Mouse (Mus musculus) forebrain, embryonic 15.5 days (tissue): ENCODE measurements at regions not wholly inside any gene's neighbourhood (a gene's known extent, or its start where the extent isn't known, plus 50 kb on each side); places are given as distances from the start of the nearest gene placed in this dataset.
A peak's percentile ranks its signal among the peaks of the same experiment; 100 is the strongest.

Source experiments
- ATAC-seq: fragments of 200-750 bp; cut with Nextera tagmentation; replicated peaks from 2 replicates; pipeline ENCODE4 v1.8.0; 2017; ENCODE audit warnings: mild to moderate bottlenecking, moderate TSS enrichment, moderate library complexity
- H3K27ac ChIP-seq: fragments of 300-500 bp; sonication (generic); replicated peaks from 2 replicates; pipeline ENCODE4 v1.5.1; 2015; ENCODE audit warnings: mild to moderate bottlenecking, inconsistent platforms
- H3K27me3 ChIP-seq: fragments of 300-500 bp; sonication (generic); 2 replicates; pipeline ENCODE4 v1.6.1; 2015; ENCODE audit warnings: inconsistent platforms
- H3K36me3 ChIP-seq: fragments of 300-500 bp; sonication (generic); 2 replicates; pipeline ENCODE4 v1.6.1; 2015; ENCODE audit warnings: mild to moderate bottlenecking, inconsistent platforms
- H3K4me1 ChIP-seq: fragments of 300-500 bp; sonication (generic); 2 replicates; pipeline ENCODE4 v1.6.1; 2015; ENCODE audit warnings: inconsistent platforms
- H3K4me2 ChIP-seq: fragments of 300-500 bp; sonication (generic); replicated peaks from 2 replicates; pipeline ENCODE4 v1.6.1; 2015; ENCODE audit warnings: mild to moderate bottlenecking, inconsistent platforms
- H3K4me3 ChIP-seq: fragments of 300-500 bp; sonication (generic); 2 replicates; pipeline ENCODE4 v1.5.1; 2015; ENCODE audit warnings: mild to moderate bottlenecking, inconsistent platforms
- H3K9ac ChIP-seq: fragments of 300-500 bp; sonication (generic); replicated peaks from 2 replicates; pipeline ENCODE4 v1.6.1; 2015; ENCODE audit warnings: mild to moderate bottlenecking, inconsistent platforms
- H3K9me3 ChIP-seq: fragments of 300-500 bp; sonication (generic); 2 replicates; pipeline ENCODE4 v1.6.1; 2016; ENCODE audit warnings: inconsistent platforms
- WGBS: fragments of 180-500 bp; shearing (Covaris S2); methylation state at CpG from one replicate; pipeline ENCODE4 v1.1.7; 2015; ENCODE audit warnings: mixed read lengths; 5-methylcytosine and 5-hydroxymethylcytosine counted together

DNA sequence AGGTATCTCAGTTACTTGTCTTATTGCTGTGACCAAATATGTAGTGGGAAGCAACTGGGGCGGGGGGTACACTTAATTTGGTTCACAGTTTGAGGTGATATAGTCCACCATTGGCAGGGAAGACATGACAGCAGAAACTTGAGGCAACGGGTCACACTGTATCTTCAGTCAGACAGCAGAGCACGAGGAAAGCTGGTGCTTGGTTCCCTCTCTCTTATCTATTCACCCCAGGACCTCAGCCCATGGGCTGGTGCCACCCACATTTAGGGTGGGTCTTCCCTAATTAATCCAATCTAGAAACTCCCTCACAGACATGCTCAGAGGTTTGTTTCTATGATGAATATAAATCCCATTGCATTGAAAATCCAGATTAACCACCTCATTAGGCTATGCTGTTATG lies 56.5 kb downstream of the Otud1 start:
- Histone ChIP-seq H3K9ac (no peak overlapping the region), H3K4me2 (no peak overlapping the region), H3K4me3 (no peak overlapping the region), H3K36me3 (no peaks in the 10 kb centered on the region), H3K27me3 (no peaks in the 10 kb centered on the region), H3K27ac (no peak overlapping the region), H3K9me3 (no peaks in the 10 kb centered on the region), H3K4me1 (no peaks in the 10 kb centered on the region)
- 70% methylated on average over 3 of the region's 3 CpGs for WGBS
- no peak for ATAC-seq

DNA sequence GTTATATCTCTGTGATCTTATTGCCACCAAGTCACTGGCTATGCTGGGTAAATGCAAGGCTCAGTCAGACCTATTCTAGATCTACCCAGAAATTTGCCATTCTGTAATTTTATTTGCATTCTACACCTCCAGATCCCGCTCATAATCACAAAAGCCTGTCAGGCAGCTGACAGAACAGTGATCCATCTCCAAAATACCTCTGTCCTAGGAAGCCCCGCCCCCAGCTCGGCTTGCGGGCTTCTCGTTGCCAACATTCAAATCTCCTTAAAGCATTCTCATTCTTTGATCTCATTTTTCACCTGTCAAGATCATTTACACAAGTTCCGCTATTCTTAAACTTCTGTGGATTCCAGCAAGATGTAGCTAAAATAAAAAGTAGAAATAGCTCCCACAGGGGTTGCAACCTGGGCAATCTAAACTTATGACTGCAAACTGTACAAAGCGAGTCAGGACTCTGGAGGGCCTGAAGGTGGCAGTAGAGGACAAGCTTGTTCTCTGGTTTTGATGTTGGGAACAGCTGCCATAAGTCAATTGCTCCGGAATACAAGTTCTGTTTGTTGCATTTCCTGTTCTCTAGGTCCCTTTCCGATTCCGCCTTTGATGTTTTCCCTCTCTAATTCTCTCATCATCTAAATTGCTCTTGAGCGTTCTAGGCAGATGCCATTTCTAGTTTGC lies 58.1 kb downstream of the Otud1 start:
- H3K4me2 ChIP-seq: peak overlapping the region; percentile 30
- H3K4me1 ChIP-seq: no peaks in the 10 kb centered on the region
- H3K4me3 ChIP-seq: peak overlapping the region; percentile 19; the same call in 1 of the 2 replicates
- H3K9me3 ChIP-seq: no peaks in the 10 kb centered on the region
- no peak overlapping the region for H3K9ac ChIP-seq
- H3K27ac ChIP-seq: no peak overlapping the region
- no peaks in the 10 kb centered on the region for H3K36me3 ChIP-seq
- no peaks in the 10 kb centered on the region for H3K27me3 ChIP-seq
- 31% methylated on average over 11 of the region's 11 CpGs for WGBS
- peak; percentile 91 for ATAC-seq

DNA sequence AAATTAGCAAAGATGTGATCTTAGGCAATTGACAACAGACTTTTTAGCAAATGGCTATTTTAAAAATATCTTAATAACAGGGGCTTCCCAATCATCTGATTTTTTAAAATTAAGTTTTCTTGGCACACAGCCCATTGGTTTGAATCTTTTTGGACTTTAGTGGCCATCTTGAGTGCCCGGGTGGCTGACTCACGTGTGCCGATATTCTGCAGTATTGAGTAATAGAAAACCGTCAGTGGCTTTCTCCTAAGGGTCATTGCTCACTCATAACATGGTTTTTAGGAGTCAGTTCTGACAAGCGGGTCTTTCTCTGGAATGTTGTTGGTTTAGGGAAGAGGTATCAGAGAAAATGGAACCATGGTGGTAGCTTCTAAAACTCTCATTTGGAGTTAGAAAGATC lies 58.8 kb downstream of the Otud1 start:
- H3K36me3 ChIP-seq: no peaks in the 10 kb centered on the region
- H3K4me3 ChIP-seq: no peak overlapping the region
- 94% methylated on average over 5 of the region's 5 CpGs for WGBS

DNA sequence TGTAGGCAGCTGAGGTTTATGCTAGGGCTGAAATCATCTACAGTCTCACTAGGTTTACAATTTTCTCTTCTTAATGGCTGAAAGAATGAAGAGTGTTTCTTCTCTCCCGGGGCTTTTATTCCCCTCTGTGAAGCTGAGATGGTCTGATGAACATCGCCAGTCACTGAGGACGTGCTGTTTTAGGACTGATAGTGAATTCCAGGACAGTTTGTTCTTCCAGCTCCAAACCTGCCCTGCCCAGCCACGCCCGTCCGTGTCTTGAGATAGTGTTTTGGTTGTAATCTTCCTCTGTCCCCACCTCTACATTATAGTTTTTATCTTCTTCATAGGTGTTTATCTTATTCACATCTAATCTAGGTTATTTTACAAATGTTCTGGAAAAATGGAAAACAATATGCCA lies 68.5 kb downstream of the Otud1 start:
- ATAC-seq: no peak
- H3K27me3 ChIP-seq: no peaks in the 10 kb centered on the region
- WGBS: 87% methylated on average over 6 of the region's 6 CpGs

More for the DNA sequence above, 58.8 kb downstream of the Otud1 start:
- Histone ChIP-seq H3K4me1 (no peaks in the 10 kb centered on the region), H3K4me2 (no peak overlapping the region), H3K9me3 (no peaks in the 10 kb centered on the region), H3K27me3 (no peaks in the 10 kb centered on the region), H3K27ac (no peak overlapping the region), H3K9ac (no peak overlapping the region)
- no peak for ATAC-seq

GRCm38 (mm10) chr2:19726904-19727303 lies 69.4 kb downstream of the Otud1 start:
- ATAC-seq: no peak
- no peak overlapping the region for H3K9ac ChIP-seq
- no peak overlapping the region for H3K27ac ChIP-seq
- no peaks in the 10 kb centered on the region for H3K4me1 ChIP-seq
- no peak overlapping the region for H3K4me2 ChIP-seq
- H3K27me3 ChIP-seq: no peaks in the 10 kb centered on the region
- no peaks in the 10 kb centered on the region for H3K9me3 ChIP-seq
- WGBS: 8% methylated on average over 9 of the region's 9 CpGs
- no peaks in the 10 kb centered on the region for H3K36me3 ChIP-seq
- no peak overlapping the region for H3K4me3 ChIP-seq

More for the DNA sequence above, 68.5 kb downstream of the Otud1 start:
- Histone ChIP-seq H3K27ac (no peak overlapping the region), H3K4me3 (no peak overlapping the region), H3K9ac (no peak overlapping the region), H3K4me1 (no peaks in the 10 kb centered on the region), H3K9me3 (no peaks in the 10 kb centered on the region), H3K4me2 (no peak overlapping the region), H3K36me3 (no peaks in the 10 kb centered on the region)

GRCm38 (mm10) chr2:19732922-19733859 lies 75.6 kb downstream of the Otud1 start:
- Histone ChIP-seq H3K4me3 (no peak overlapping the region), H3K4me1 (no peaks in the 10 kb centered on the region), H3K9me3 (no peaks in the 10 kb centered on the region), H3K27ac (no peak overlapping the region), H3K27me3 (no peaks in the 10 kb centered on the region), H3K9ac (no peak overlapping the region), H3K36me3 (no peaks in the 10 kb centered on the region), H3K4me2 (no peak overlapping the region)
- ATAC-seq: no peak
- 77% methylated on average over 12 of the region's 12 CpGs for WGBS

DNA sequence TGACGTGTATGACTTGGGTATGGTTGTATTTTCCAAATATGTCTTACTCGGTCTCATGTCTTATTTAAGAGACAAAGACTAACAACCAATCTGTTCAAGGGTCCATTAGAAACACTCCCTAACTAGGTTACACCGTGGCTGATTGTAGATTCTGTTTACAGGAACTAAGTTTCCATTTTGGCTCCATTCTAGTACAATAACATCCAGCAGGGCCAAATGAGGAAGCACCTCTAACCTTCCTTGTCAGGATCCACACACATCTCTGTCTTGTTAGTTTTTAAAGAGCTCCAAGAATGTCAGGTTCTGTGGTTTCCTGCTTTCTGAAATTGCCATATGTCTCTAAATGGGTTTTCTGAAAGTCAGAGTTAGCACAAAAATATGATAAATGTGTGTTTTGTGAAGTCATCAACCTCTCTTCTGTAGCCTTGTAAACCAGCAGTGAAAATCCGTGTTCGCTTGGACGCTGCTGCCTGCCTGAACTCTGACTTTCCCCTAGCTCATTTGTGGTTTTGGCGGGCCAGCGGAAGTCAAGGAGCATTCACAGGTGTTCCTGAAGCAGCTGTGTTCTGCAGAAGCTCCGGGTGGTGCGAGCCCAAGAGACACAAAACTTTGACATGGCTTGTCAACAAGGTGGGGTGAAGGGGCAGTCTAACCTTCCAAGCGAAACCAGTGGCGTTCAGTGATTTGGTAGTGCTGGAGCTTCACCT lies 76.8 kb downstream of the Otud1 start:
- Histone ChIP-seq H3K27ac (no peak overlapping the region), H3K4me1 (no peaks in the 10 kb centered on the region), H3K9ac (no peak overlapping the region), H3K4me3 (no peak overlapping the region), H3K4me2 (no peak overlapping the region), H3K36me3 (no peaks in the 10 kb centered on the region), H3K27me3 (no peaks in the 10 kb centered on the region), H3K9me3 (no peaks in the 10 kb centered on the region)
- 89% methylated on average over 12 of the region's 12 CpGs for WGBS
- no peak for ATAC-seq

GRCm38 (mm10) chr2:19741508-19741907 lies 84.0 kb downstream of the Otud1 start:
- no peak overlapping the region for H3K4me3 ChIP-seq
- H3K27ac ChIP-seq: no peak overlapping the region
- no peaks in the 10 kb centered on the region for H3K27me3 ChIP-seq
- no peak overlapping the region for H3K9ac ChIP-seq
- H3K4me1 ChIP-seq: no peaks in the 10 kb centered on the region
- no peaks in the 10 kb centered on the region for H3K36me3 ChIP-seq
- H3K9me3 ChIP-seq: no peaks in the 10 kb centered on the region
- no peak for ATAC-seq
- H3K4me2 ChIP-seq: no peak overlapping the region

DNA sequence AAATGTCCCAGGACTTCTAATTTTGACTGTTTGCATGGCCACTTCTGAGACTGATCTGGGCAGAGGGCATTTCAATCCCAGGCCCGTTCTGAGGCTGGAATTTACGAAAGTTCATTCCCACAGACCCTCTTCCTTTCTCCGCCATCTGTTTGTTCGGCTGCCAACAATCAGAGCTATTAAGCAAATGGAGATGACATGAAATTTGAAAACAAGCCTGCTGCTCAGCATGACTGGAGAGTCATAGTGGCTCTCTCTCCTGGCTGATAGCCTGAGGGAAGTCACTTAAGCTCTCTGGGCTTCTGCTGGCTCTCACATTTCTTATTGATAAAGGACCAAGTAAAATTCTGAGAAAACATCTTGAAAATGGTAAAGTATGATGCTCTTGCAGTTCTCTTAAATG lies 85.9 kb downstream of the Otud1 start:
- WGBS: 58% methylated on average over 4 of the region's 4 CpGs
- no peak for ATAC-seq
- no peaks in the 10 kb centered on the region for H3K4me1 ChIP-seq
- H3K9me3 ChIP-seq: no peaks in the 10 kb centered on the region
- H3K9ac ChIP-seq: no peak overlapping the region
- H3K4me2 ChIP-seq: no peak overlapping the region
- no peaks in the 10 kb centered on the region for H3K36me3 ChIP-seq
- no peaks in the 10 kb centered on the region for H3K27me3 ChIP-seq
- no peak overlapping the region for H3K4me3 ChIP-seq
- no peak overlapping the region for H3K27ac ChIP-seq

DNA sequence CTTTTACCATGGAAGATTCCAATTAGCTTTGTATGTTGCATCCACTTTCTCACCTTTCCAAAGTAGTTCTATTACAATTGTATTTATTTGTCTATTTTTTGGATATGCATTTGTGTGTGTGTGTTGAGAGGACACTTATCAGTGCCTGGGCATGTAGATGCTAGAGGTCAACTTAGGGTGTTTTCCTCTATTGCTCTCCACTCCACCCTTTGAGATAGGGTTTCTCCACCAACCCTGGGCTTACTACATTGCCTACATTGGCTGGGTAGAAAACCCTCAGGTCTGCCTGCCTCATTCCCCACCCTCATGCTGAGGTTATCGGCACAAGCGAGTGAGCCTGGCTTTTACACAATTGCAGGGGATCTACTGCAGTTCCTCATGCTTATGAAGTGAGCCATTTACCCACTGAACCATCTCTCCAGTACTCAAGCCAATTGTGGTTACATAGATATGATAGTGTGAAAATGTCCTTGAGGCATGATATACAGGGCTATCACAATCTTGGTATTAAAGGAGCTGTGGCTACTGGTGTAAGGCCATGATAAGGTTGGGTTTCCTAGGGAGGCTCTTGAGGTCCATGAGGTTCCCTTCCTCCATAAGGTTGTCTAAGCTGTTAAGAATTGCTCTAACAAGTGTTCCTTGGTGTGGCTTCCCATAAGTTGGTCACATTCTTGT lies 87.6 kb downstream of the Otud1 start:
- Histone ChIP-seq H3K27me3 (no peaks in the 10 kb centered on the region), H3K4me3 (no peak overlapping the region), H3K36me3 (no peaks in the 10 kb centered on the region), H3K9me3 (no peaks in the 10 kb centered on the region), H3K27ac (no peak overlapping the region), H3K4me1 (no peaks in the 10 kb centered on the region), H3K4me2 (no peak overlapping the region), H3K9ac (no peak overlapping the region)
- WGBS: 97% methylated on average over 2 of the region's 2 CpGs
- ATAC-seq: no peak

GRCm38 (mm10) chr2:19752753-19753152 lies 95.2 kb downstream of the Otud1 start:
- no peak overlapping the region for H3K27ac ChIP-seq
- H3K9ac ChIP-seq: no peak overlapping the region
- H3K36me3 ChIP-seq: no peaks in the 10 kb centered on the region
- H3K9me3 ChIP-seq: no peaks in the 10 kb centered on the region
- H3K4me2 ChIP-seq: no peak overlapping the region
- 88% methylated on average over 11 of the region's 11 CpGs for WGBS
- H3K4me1 ChIP-seq: no peaks in the 10 kb centered on the region
- no peaks in the 10 kb centered on the region for H3K27me3 ChIP-seq
- no peak for ATAC-seq
- H3K4me3 ChIP-seq: no peak overlapping the region

- Histone ChIP-seq H3K4me2 (no peak overlapping the region), H3K9me3 (no peaks in the 10 kb centered on the region), H3K4me3 (no peak overlapping the region), H3K27ac (no peak overlapping the region), H3K36me3 (no peaks in the 10 kb centered on the region), H3K27me3 (no peaks in the 10 kb centered on the region), H3K4me1 (no peaks in the 10 kb centered on the region), H3K9ac (no peak overlapping the region)
- ATAC-seq: no peak
Measured at GRCm38 (mm10) chr2:19753479-19753878, 95.9 kb downstream of the Otud1 start.
